Mouse (Mus musculus) testis, adult 2 months (tissue): ENCODE measurements around the gene Gm5617.

Experiments
- CTCF ChIP-seq: fragments of 200-500 bp; IDR thresholded peaks from 2 replicates; pipeline ENCODE4 v1.5.1; 2012; ENCODE audit warnings: low read depth, mild to moderate bottlenecking, inconsistent platforms, low read length, moderate library complexity; ENCODE audit not compliant: control insufficient read depth, insufficient read depth, insufficient replicate concordance
- POLR2A ChIP-seq: fragments of 200-500 bp; IDR thresholded peaks from 2 replicates; pipeline ENCODE4 v1.6.1; 2012; ENCODE audit warnings: low read depth, mild to moderate bottlenecking, inconsistent platforms, low read length, moderate library complexity; ENCODE audit not compliant: control insufficient read depth

DNA sequence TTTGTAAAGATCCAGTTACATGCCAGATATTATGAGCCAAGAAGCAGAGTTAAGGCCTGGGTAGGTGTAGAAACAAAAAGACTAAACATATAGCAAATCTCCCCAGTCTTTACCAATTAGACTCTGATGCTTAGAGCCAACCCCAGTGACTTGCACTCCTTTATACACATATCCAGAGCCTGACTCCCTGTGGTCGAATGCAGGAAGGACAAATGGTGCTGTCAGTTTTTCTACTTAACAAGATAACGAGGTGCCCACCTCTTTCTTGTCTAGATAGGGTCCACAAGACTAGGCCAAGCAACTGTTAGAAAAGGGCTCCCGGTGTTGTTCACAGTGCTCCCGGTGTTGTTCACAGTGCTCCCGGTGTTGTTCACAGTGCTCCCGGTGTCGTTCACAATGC lies 6.0 kb downstream of the Gm5617 start:
- TF ChIP-seq CTCF (no peak), POLR2A (no peak)
